Mouse (Mus musculus) liver, adult 2 months (tissue): ENCODE data around the gene Htr1d.

Experiments
- CTCF ChIP-seq: fragments of 200-500 bp; IDR thresholded peaks from 2 replicates; pipeline ENCODE4 v1.5.1; 2011; ENCODE audit warnings: low read depth, low read length, control low read depth
- POLR2A ChIP-seq: fragments of 200-500 bp; IDR thresholded peaks from 2 replicates; pipeline ENCODE4 v1.6.1; 2011; ENCODE audit warnings: low read length, control low read depth; ENCODE audit not compliant: insufficient read depth; ENCODE audit errors: extremely low read depth

- no peak for TF ChIP-seq POLR2A
- no peak for TF ChIP-seq CTCF
Observed at GRCm38 (mm10) chr4:136452792-136453191, 29.5 kb downstream of the Htr1d start.
